Mouse (Mus musculus): Measurements from ENCODE around the gene Prcd. TPM values are rescaled to one million over a fixed set of nuclear protein-coding genes. Genes with fewer than 3 reads are reported as not detected.

Prcd gene
- polyA plus RNA-seq, 2 experiments from 2014 or later, result not detected

- no peak for ATAC-seq
Observed at GRCm38 (mm10) chr11:116694250-116695193, 41.2 kb downstream of the Prcd start.

GRCm38 (mm10) chr11:116695194-116695880 is 42.0 kb downstream of the Prcd start:
- no peak for ATAC-seq

- no peak for ATAC-seq
Observed at GRCm38 (mm10) chr11:116696426-116696825, 43.1 kb downstream of the Prcd start.

- ATAC-seq, result no peak
Observed at GRCm38 (mm10) chr11:116697521-116697920, 44.2 kb downstream of the Prcd start.

GRCm38 (mm10) chr11:116701377-116701841 is 48.1 kb downstream of the Prcd start:
- no peak for ATAC-seq

- no peak for ATAC-seq
Observed at GRCm38 (mm10) chr11:116704336-116705035, 51.2 kb downstream of the Prcd start.

GRCm38 (mm10) chr11:116705204-116705608 is 51.9 kb downstream of the Prcd start:
- ATAC-seq, result no peak

- no peak for ATAC-seq
Observed at GRCm38 (mm10) chr11:116706363-116706762, 53.0 kb downstream of the Prcd start.

- no peak for ATAC-seq
Observed at GRCm38 (mm10) chr11:116710171-116710570, 56.8 kb downstream of the Prcd start.

GRCm38 (mm10) chr11:116710793-116711192 is 57.5 kb downstream of the Prcd start:
- ATAC-seq, result no peak

GRCm38 (mm10) chr11:116714052-116714451 is 60.7 kb downstream of the Prcd start:
- ATAC-seq, result no peak

Other genes starting within 250 kb of the Prcd start
- 1 to 10 TPM; 8.4 to 8.8 TPM for gene Rnf157, start 240.5 kb upstream of the Prcd start, polyA plus RNA-seq (2017; shearing (Covaris generic))
- 10 to 100 TPM; 12.2 to 13.0 TPM for gene Ubald2, start 219.4 kb upstream of the Prcd start, polyA plus RNA-seq (2017; shearing (Covaris generic))
- gene Qrich2, start 187.3 kb upstream of the Prcd start, polyA plus RNA-seq (2017; shearing (Covaris generic)), result not detected
- 10 to 100 TPM; 32.9 to 39.6 TPM for gene Prpsap1, start 159.3 kb upstream of the Prcd start, polyA plus RNA-seq (2017; shearing (Covaris generic))
- under 1 TPM in 1 of 2 experiments, not detected in 1; 0.35 TPM for gene Sphk1, start 122.6 kb upstream of the Prcd start, polyA plus RNA-seq (2017; shearing (Covaris generic))
- gene Ube2o, start 72.1 kb upstream of the Prcd start, polyA plus RNA-seq (2017; shearing (Covaris generic)), result 1 to 10 TPM; 1.1 to 3.5 TPM
- not detected for gene Aanat, start 67.1 kb upstream of the Prcd start, polyA plus RNA-seq (2017; shearing (Covaris generic))
- 1 to 10 TPM; 3.3 to 4.3 TPM for gene Rhbdf2, start 26.5 kb upstream of the Prcd start, polyA plus RNA-seq (2017; shearing (Covaris generic))
- not detected for gene Cygb, start 779 bp downstream of the Prcd start, polyA plus RNA-seq (2017; shearing (Covaris generic))
- under 1 TPM; 0.49 to 0.55 TPM for gene St6galnac1, start 122.0 kb downstream of the Prcd start, polyA plus RNA-seq (2017; shearing (Covaris generic))
- not detected for gene Mxra7, start 174.5 kb downstream of the Prcd start, polyA plus RNA-seq (2017; shearing (Covaris generic))
- gene Mettl23, start 189.7 kb downstream of the Prcd start, polyA plus RNA-seq (2017; shearing (Covaris generic)), result 100 to 1,000 TPM; 161 to 189 TPM
- gene Jmjd6, start 189.9 kb downstream of the Prcd start, polyA plus RNA-seq (2017; shearing (Covaris generic)), result 10 to 100 TPM; 48.1 to 62.6 TPM
- gene Mfsd11, start 198.9 kb downstream of the Prcd start, polyA plus RNA-seq (2017; shearing (Covaris generic)), result 10 to 100 TPM; 30.0 to 32.9 TPM
- 100 to 1,000 TPM; 543 to 659 TPM for gene Srsf2, start 199.6 kb downstream of the Prcd start, polyA plus RNA-seq (2017; shearing (Covaris generic))